Mouse (Mus musculus): Measurements from ENCODE around the gene Ccdc146.
"Not testable (repeated sequence)": the region's sequence is repeated elsewhere in the genome, so short reads cannot be mapped to it uniquely, and the experiment has no call there.

The Ccdc146 gene

DNA sequence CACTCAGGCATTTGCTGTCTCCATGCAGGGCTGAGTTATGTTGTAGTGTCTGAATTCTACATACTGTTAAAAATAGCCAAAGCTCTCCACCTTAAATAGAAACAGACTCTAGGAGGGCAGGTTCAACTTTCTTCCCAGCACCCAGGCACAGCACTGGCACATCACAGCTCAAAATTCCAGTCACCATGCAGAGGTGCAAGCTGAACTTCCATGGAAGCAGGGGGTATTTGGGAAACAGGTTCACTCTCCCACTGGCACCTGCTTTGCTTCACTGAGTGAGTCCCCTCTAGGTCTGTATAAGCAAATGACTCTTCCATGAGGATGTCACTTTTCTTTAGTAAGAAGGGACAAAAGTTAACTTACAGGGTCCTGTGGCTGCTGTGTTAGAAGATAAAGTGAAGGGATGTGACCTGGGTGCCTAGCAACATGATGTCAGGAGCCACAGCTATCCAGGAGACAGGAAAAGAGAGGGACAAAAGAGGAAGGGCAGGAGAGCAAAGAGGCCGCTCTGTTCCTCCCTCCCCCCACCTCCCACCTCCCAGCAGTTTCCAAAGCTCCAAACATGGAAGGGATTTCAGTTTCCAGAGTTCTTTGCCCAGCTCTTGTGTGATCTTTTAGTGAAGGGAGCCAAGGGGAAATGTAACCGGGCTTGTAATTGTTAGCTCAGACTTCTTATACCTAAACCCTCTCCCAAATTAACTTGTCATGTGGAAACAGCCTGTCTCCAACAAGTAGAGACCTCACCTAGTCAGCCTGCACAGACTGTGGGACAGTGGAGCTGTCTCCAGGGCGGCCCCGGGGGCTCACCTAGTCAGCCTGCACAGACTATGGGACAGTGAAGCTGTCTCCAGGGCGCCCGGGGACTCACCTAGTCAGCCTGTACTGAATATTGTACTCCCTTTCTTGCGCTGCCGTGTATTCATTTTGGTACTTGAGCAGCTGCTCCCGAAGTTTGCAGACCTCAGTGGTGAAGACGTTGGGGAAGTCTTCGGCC lies 94.5 kb downstream of the Ccdc146 start:
- no peak for DNase-seq

DNA sequence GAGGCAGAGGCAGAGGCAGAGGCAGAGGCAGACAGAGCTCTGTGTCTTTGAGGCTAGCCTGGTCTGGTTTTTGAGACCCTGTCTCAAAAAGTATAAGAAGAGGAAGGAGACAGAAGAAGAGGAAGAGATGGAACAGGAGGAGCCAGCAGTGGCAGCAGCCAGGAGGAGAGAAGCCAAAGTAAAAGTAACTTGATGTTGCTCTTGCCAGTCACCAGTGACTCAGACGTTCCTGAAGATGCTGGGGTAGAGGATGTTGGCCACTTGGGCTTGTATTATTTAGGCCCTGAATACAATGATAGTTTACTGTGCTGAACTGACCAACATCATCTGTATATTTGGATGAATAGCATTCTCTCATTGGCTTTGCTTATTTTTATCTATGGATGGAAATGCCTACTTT lies 95.9 kb downstream of the Ccdc146 start:
- no peak for DNase-seq

DNA sequence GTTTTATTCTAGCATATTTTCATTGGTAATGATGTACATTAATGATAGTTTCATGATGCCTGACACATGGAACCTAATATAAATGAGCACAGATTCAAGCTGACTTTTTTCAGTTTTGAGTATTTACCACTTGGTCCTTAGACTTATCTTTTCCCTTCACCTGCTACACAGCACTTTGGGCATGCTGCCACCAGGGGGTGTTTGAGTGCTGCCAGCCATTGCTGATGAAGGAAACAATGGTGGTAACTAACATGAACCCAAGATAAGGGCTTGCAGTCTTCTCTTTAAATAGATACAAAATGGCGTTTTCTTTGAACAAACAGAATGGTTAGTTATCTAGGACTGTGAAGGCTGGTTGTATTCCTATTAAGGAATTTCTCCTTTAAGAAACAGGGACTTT lies 98.0 kb downstream of the Ccdc146 start:
- DNase-seq: peak in 1 of 2 experiments; percentile 14

DNA sequence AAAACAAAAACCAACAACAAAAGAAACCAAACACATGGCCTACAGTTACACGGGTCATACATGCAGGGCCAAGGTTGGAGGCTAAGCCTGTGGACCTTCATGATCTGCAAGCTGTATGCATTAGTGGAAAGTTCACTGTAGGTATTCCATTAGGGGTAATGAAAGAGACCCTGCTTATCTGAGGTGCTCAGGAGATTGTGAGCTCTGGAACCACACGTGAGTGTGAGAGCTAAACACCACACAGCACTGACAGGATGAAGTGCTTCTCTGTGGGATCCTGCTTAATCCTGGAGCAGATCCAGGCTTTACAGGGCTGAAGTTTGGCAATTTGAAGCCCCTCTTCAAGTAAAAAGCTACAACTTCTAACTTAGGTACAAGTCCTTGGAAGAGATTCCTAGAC lies 104.3 kb downstream of the Ccdc146 start:
- DNase-seq: no peak

DNA sequence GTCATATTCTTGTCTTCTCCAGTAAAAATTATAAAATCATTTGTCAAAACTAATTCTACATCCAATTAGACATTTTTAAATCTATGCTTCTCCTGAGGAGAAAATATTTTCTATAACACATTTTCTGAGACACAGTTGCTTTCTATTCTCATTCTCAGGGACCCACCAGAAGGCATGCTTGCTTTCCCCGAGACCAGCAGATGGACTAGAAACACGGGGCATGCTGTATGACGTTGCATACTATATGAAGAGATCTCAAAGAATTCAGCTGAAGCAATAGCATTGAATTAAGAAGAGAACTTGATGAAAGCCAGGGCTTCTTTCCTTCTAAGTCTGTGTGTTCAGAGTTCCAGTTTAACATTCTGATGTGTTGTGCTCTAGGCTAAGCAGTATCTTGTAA lies 109.8 kb downstream of the Ccdc146 start:
- no peak for DNase-seq

DNA sequence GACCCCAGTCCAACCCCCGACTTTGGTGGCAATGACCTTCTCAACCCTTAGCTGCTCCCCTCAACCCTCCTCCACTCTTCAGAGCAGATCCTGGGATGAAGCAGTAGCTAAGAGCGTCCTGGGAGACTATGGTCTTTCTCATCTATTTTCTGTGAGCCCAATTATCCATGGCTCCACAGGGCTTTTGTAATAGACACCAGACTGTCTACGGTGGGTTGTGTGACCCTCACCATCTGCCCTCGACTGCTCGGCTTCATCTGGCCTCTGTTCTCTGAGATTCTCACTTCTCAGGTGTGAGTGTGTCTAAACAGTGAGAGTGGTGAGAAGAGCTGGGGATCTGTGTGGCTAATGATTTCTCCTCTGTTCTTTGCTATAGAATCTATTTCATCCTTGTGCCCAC lies 117.3 kb downstream of the Ccdc146 start:
- no peak for DNase-seq

DNA sequence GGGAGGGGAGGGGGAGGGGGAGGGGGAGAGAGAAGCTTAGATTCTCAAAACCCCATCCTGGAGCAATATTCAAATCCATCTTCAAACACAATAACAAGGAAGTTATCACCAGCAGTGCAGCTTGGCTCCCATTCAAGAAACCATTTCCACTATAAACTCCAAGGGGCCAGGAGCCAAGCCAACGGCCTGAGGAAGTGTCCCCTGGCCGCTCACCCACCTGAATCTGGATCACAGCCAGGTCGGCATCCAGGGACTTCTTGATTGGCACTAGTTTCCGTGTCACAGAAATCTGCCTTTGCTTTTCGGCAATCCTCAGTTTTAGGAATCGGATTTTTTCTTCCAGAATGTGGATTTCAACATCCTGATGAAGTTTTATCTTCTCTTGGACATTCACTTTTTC lies 123.5 kb downstream of the Ccdc146 start:
- DNase-seq: peak; percentile 9 to 23

DNA sequence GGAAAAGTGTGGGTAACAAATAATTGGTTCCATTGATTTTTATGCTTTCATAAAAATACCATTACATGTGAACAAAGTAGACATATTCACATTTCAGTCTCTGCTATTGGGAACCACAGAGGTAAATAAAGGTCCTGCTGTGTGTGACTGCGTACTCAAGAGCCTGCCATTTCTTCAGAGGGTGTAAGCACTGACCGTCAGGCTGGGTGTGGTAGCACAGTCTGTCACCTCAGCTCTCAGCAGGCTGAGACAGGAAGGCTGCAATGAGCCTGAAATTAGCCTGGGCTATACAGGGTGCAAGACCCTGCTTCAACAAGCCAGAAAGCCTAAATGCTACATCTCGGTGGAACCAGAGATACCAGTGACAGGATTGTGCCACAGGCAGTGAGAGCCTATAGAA lies 124.4 kb downstream of the Ccdc146 start:
- no peak for DNase-seq

DNA sequence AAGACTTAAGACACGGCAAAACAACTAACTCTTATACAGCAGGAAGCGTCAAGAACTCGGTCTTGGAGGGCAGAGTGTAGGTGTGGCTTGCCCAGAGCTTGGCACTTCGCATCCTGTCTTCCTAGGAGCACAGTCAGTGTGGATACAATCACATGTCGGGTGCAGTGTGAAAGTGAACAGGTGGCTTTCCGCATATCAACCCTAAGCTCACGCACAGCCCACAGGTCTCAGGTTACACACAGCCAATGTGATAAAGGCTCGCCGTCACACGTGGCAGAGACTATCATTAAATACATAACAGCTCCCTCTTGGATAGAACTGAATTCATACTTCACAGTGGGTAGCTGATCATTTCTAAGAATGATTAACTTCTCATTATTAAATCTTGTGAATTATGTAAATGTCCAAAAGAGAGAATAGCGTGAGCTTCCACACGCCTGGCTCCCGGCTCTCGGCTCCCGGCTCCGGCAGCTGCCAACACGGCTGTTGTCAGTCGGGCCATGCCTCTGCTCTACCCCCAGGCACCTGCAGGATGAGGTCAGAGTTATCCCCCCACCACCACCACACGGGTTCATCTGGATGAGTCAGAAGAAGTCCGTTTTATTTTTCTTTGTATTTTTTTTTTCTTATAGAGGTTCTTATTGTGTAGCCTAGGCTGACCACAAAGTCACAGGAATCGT lies 125.3 kb downstream of the Ccdc146 start:
- DNase-seq: no peak

DNA sequence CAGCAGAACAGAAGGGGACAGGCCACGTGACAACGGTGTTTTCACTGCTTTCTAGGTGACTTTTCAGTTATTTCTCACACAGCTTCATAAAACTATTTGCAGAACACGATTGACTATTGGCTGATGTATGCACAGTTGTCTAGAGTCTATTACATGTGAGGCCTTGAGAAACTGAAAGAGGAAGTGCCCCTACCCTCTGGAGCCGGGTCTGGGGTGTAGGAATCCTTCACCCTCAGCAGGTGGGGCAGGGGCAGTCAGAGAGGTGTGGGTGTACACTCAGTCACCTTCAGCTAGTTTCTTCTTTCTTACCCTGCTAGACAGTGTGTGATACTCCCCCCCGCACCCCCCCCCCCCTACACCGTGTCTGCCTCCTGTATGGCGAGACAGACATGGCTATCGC lies 128.8 kb downstream of the Ccdc146 start:
- no peak for DNase-seq

DNA sequence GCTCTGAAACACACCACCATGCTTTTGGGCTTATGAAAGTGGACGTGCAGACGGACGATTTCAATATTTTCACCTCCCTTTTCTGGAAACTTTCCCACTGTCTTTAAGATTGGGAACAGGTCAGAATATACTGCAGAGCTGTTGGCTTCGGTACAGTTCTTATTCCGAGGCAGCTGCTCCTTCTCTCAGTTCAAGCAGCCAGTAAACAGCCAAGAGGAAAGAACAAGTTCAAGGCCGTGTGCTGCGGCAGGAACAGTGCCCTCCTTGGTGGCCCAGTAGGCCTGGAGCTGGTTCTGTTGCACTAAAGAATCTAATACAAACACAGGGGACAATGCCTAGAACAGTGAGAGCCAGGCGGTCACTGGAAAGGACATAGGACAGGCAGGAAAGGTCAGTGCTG lies 133.9 kb downstream of the Ccdc146 start:
- DNase-seq: no peak

DNA sequence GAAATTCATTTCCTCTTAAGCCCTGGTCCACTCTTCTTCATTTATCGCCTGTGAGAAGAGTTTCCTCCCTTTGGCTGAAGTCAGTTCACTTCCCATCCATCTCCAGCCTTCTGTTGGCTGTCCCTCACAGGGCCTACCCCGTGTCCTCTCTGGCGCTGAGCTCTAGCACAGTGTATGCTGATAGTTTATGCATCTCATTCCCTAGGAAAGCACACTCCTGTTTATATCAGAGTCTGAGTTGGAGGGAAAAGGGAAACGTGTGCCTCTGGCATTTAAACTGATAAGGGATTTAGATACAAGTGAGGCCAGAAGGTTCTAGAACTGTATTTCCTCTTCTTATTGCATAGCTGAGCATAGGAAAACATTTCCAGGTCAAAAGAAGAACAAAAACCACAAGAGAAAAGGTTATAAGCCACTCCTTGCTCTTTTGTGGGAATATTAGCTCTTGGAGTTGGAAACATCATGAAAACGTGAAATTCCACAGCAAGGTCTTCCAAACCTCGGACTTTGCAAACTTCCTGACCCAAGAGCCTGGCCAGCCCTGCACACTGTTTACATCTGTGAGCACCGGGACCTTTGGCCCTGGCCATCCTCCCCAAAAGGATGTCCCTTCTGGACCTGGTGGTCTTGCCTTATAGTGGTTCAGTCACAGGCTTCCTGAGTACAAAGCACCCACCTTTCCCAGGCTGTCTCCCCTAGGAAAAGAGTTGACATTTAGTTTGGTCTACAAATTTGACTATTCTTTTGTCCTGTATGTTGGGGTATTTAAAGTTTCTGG lies 135.6 kb downstream of the Ccdc146 start:
- DNase-seq: no peak

DNA sequence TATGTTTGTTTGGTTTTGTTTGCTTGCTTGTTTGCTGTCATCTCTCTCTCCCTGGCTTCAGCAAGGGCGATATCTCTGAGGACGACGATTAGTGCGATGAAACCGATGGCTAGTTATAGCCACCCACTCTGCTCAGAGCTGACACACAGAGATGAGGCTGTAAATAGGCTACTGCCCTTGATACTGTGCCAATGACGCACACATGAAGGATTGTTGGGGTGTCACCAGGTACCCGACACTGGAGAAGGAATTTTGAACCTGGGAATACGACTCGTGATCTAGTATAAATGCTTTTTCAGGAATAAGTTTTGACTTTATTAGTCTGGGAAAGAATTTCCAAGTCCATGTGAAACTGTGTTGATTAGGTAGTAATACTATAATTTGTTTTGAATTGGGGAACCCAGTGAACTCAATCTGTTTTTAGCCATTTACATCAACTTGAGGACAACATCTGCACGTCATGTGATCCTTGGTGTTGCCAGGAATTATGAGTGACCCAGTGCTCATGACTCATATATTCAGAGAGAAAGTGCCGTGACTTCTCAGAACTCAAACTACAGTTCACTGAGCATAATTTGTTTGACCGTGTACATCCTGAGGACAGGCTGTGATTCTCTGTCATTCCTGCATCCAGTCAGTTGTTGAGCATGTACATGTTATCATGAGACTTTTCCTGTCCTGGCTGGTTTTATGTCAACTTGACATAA lies 141.0 kb downstream of the Ccdc146 start:
- no peak for DNase-seq

DNA sequence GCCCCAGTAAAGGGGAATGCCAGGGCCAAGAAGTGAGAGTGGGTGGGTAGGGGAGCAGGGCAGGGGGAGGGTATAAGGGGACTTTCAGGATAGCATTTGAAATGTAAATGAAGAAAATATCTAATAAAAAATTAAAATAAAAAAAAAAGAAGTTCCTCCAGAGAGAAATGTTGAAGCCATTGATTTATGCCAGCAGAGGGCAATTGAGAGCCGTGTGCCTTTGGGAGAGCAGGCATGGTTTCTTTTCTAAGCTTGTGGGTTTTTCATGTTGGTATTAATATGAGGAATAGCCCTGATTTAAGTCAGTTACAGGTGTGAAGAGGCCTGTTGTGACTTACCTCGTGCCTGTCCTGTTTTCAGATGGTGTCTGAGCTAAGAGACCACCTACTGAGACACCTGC lies 146.8 kb downstream of the Ccdc146 start:
- DNase-seq: not testable (repeated sequence)

DNA sequence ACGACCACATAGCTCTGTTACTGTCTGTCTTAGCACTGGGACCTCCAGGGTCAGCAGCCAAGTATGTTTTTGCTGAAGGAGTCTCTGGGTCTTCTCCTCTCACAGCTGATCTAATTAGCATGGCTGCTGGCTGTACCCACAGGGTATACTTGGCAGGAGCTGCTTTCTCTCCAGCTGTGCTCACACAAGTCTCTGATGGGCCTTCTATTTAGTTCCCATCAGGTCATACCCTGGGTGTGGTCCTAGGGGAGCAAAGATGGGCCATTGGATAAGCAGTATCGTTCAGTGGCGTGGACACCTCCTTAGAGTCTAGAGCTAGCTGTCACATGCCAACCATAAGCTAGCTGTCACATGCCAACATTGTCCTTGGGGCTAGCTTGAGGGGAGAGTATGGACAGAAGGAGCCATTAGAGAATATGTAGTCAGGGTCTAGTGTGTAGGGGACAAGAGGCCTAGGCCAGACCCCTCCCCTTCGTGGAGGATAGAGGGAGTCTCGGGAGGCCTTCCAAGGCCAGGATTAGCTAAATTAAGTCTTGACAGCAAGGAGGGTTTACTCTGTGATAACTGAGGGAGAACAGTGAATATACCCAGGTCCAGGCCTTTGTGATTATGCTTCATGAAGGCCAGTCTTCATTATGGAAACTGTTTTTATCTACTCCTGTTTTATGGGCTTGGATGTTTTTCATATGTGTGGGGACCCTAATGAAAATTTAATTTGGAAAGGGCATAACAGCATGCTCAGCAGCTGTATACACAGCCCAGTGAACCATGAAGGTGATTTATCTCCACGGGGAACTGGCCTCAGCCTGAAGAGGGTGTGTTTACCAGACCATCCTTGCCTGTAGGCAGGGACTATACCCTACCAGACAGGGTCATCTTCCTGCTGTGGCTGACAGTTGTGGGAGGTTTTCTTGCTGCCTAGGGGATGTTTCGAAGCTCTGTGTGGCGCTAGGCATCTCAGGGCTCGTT lies 152.8 kb downstream of the Ccdc146 start:
- no peak for DNase-seq

DNA sequence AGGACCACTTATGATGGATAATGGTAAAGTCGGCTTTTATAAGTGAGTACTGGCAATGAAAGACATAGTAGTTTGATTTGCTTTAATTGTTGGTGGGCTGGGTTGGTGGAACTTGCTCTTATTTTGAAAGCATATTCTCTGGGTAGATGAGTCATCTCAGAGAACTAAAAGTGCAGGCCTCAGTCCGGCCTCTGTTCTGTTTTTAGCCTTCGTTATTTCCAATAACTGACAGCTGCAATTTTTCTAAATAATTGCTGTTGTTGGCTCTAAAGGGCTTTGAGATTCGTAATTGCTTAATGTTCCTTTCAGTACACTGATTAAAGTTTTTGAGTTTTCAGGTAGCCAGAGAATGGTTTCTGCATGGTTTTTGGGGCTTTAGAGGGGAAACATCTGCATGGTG lies 153.7 kb downstream of the Ccdc146 start:
- no peak for DNase-seq

DNA sequence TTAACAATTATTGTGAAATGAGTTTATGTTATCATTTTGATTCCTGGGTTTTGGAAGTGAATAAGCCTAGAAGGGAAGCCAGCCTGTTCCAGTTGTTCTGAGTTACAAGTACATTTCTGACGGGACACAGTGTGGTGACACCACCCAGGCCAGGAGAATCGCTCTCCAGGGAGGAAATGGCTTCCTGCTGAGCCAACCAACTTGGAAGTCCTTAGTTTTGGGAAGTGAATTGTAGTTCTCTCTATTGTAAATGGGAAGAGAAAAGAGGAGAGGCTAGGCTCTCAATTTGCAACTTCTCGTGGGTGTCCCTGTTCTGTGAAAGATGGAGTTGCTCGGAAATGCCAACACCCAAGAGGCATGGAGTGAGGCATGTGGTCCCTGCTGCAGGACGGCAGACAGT lies 155.0 kb downstream of the Ccdc146 start:
- no peak for DNase-seq

DNA sequence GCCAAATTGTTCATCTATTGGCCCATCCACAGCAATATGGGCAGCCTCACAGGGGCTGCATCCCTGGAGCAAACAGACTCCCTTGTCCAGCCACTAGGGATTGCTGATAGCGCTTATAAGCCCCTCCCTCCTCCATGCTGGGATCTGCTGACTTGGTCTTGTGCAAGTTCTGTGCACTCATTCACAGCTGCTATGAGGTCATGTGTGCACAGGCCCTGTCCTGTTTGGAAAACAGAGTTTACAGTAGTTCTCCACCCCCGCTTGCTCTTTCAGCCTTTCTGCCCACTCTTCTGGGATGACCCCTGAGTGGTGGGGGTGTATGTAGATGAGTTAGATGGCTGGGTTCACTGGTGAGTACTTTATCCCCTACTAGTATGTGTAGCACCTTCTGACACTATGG lies 157.4 kb downstream of the Ccdc146 start:
- no peak for DNase-seq

DNA sequence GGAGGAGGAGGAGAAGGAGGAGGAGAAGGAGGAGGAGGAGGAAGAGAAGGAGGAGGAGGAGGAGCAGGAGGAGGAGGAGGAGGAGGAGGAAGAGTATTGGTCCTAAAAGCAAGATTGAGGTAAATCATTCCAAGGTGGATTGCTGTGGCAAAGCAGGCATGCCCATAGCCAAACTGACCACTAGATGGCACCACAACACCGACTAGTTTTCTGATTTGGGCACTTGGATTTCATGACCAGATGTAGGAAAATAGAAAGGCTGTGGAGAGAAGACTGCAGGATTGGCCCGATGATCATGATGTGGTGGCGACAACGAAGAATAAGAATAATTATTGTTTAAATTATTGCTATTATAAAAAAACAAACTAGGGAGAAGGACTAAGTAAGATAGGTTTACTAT lies 159.4 kb downstream of the Ccdc146 start:
- peak; percentile 77 to 88 for DNase-seq

DNA sequence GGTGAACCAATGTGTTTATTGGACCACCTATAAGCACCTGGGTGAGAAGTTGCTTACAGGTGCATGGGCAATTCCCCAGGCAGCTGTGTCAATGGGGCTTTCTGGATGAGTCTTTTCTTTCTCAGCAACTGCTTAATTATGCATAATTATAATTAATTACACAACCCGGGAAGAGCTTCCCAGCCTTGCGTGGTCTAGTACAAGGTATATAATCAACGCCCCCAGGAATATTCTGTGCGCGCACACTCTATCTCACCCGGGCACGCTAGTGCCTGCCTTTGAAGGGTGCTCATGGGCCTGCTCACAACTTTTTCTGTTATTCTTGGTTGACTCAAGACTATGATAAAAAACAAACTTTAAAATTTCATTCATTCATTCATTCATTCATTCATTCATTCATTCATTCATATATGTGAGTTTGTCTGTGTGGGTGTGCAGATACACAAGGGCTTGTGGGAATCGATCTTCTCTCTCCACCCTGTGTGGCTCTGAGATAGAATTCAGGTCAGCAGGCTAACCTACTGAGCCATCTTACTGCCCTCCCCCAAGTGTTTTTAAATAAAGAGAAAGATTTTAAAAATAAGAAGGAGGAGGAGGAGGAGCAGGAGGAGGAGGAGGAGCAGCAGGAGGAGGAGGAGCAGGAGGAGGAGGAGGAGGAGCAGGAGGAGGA lies 160.0 kb downstream of the Ccdc146 start:
- no peak for DNase-seq
